Mouse (Mus musculus): ENCODE measurements around the gene Dlx3.

GRCm38 (mm10) chr11:95144091-95144945, 24.4 kb downstream of the Dlx3 start:
- TF ChIP-seq CTCF (IDR thresholded peaks at IDR 0.05; ENCODE audit: extremely low read depth, insufficient read depth, insufficient read length, insufficient replicate concordance) (no peak), POLR2A (IDR thresholded peaks at IDR 0.05; ENCODE audit: low read depth, low read length) (no peak)
